In genomic region chr10:57784131-57784875, GRCm38 (mm10) we compare ENCODE assay signal across 8 mouse cellular contexts. TPM values are rescaled to one million over a fixed set of nuclear protein-coding genes. Genes with fewer than 3 reads are reported as not detected.
DNase-seq lines count a peak whose midpoint lies in the region; ATAC-seq and TF ChIP-seq lines count a peak whose summit lies in the region.

No protein-coding gene starts in this region.

- H3K9ac ChIP-seq in forebrain, postnatal 0 days, result peak overlapping the region; percentile 53

- peaks cover 23% of the 10 kb centered on the region for H3K4me1 ChIP-seq in forebrain, postnatal 0 days (ENCODE audit: insufficient read depth)

- H3K4me2 ChIP-seq in forebrain, postnatal 0 days (ENCODE audit: low read depth), result peak overlapping the region; percentile 49

- H3K4me3 ChIP-seq in forebrain, postnatal 0 days (ENCODE audit: low read depth, low read length), result peak overlapping the region; percentile 35

- TF ChIP-seq CTCF in forebrain, postnatal 0 days (IDR thresholded peaks at IDR 0.05; ENCODE audit: low read depth), result no peak

- H3K36me3 ChIP-seq in forebrain, postnatal 0 days (ENCODE audit: insufficient read depth), result no peaks in the 10 kb centered on the region

- peak; percentile 32 for DNase-seq in ZHBTc4 (ENCODE audit: low read depth, low spot score)
- peak; percentile 57 for DNase-seq in cerebellum, adult 8-10 months
- DNase-seq in forebrain, postnatal 0 days, result peak; percentile 86
- peak; percentile 72 for DNase-seq in heart, postnatal 4 days
- peak; percentile 84 to 88 for DNase-seq in layer of hippocampus, postnatal 10 days (ENCODE audit: low spot score in 2 of 2)
- peak; percentile 22 for DNase-seq in lung, postnatal 25 days (ENCODE audit: low spot score)
- peak; percentile 85 for DNase-seq in right cerebral cortex, postnatal 14 days
- no peak for DNase-seq in spleen, postnatal 14 days (ENCODE audit: low spot score in 2 of 2)

- WGBS in forebrain, postnatal 0 days, result 4% methylated on average over 7 of the region's 7 CpGs

- peak overlapping the region; percentile 79 for H3K27ac ChIP-seq in forebrain, postnatal 0 days (ENCODE audit: low read depth, low read length)

- H3K9me3 ChIP-seq in forebrain, postnatal 0 days (ENCODE audit: low read length), result no peaks in the 10 kb centered on the region

- ATAC-seq in forebrain, postnatal 0 days, result peak; percentile 81

- H3K27me3 ChIP-seq in forebrain, postnatal 0 days (ENCODE audit: insufficient read depth, low read length), result no peaks in the 10 kb centered on the region

RNA-seq across cellular contexts. Expression of gene Fabp7, which starts 0.4 kb away (rescaled TPM):
- 1,177 and 1,333 TPM in 2 replicates for total RNA-seq in forebrain, postnatal 0 days (2014; rRNA removed)
- 2,604 and 2,926 TPM in 2 replicates for polyA plus RNA-seq in forebrain, postnatal 0 days (2015; fragmentation: Nextera tagmentation; extraction: Ambion mirVana)
- 1 to 10 TPM; 2.7 to 3.6 TPM for total RNA-seq in heart, postnatal 4 days (2021)
- total RNA-seq in layer of hippocampus, postnatal 10 days (2021), result 100 to 1,000 TPM; 606 to 635 TPM

RNA-seq across cellular contexts. Expression of gene Smpdl3a, which starts 9.8 kb away (rescaled TPM):
- total RNA-seq in forebrain, postnatal 0 days (2014; rRNA removed), result 31.0 and 32.5 TPM in 2 replicates
- polyA plus RNA-seq in forebrain, postnatal 0 days (2015; fragmentation: Nextera tagmentation; extraction: Ambion mirVana), result 37.0 and 38.6 TPM in 2 replicates
- 10 to 100 TPM; 28.6 to 36.2 TPM for total RNA-seq in heart, postnatal 4 days (2021)
- total RNA-seq in layer of hippocampus, postnatal 10 days (2021), result 10 to 100 TPM; 25.6 to 27.4 TPM

Comparison
In these comparisons a context has a peak if more than half of its experiments do, and no peak if none do; other contexts are left out.
1. DNase-seq: peak in ZHBTc4 (single experiment), cerebellum, adult 8-10 months (single experiment), forebrain, postnatal 0 days (single experiment), heart, postnatal 4 days (single experiment), layer of hippocampus, postnatal 10 days (2 of 2), lung, postnatal 25 days (single experiment) and right cerebral cortex, postnatal 14 days (single experiment); none in spleen, postnatal 14 days (0 of 2).
2. RNA of gene Fabp7, which starts 0.4 kb away (total RNA-seq): 1,177 to 1,333 TPM in forebrain, postnatal 0 days and 606 to 635 TPM in layer of hippocampus, postnatal 10 days; 2.7 to 3.6 TPM in heart, postnatal 4 days; every median in the first group is over 100 times any median in the second.